Mouse (Mus musculus) E14TG2a.4 (cell line): Measurements from ENCODE around the gene Gm17019.
"Not testable (repeated sequence)": the region's sequence is repeated elsewhere in the genome, so short reads cannot be mapped to it uniquely, and the experiment has no call there.

Experiments used
- CTCF ChIP-seq: conservative IDR thresholded peaks from 2 replicates; pipeline ENCODE4 v1.5.1; 2014; ENCODE audit warnings: low read length
- NANOG ChIP-seq: IDR thresholded peaks from 2 replicates; pipeline ENCODE4 v1.6.1; 2014; ENCODE audit warnings: borderline replicate concordance, low read length, mixed read lengths
- POU5F1 ChIP-seq: IDR thresholded peaks from 2 replicates; pipeline ENCODE4 v1.6.1; 2014; ENCODE audit warnings: low read length, borderline replicate concordance

GRCm38 (mm10) chr5:14996670-14997249, 36.0 kb downstream of the Gm17019 start:
- not testable (repeated sequence) for TF ChIP-seq CTCF, POU5F1, NANOG
